Mouse (Mus musculus) kidney, adult 2 months (tissue): Measurements from ENCODE around the gene Proca1. TPM values are rescaled to one million over a fixed set of nuclear protein-coding genes. Genes with fewer than 3 reads are reported as not detected.

ENCODE experiments used
- DNase-seq: peaks from one replicate; pipeline ENCODE4 v3.0.0; 2021
- H3K27ac ChIP-seq: fragments of 200-500 bp; 2 replicates; pipeline ENCODE4 v1.5.1; 2012; ENCODE audit warnings: low read depth, low read length, control low read depth, inconsistent platforms; ENCODE audit not compliant: insufficient read depth
- H3K27me3 ChIP-seq: fragments of 200-500 bp; replicated peaks from 2 replicates; pipeline ENCODE4 v1.6.1; 2012; ENCODE audit warnings: mild to moderate bottlenecking, moderate library complexity, low read length, inconsistent platforms; ENCODE audit not compliant: control insufficient read depth, insufficient read depth
- H3K36me3 ChIP-seq: fragments of 200-500 bp; 2 replicates; pipeline ENCODE4 v1.6.1; 2012; ENCODE audit warnings: mild to moderate bottlenecking, moderate library complexity, low read length, inconsistent platforms; ENCODE audit not compliant: control insufficient read depth, insufficient read depth
- H3K4me1 ChIP-seq: fragments of 200-500 bp; 2 replicates; pipeline ENCODE4 v1.6.1; 2011; ENCODE audit warnings: low read length; ENCODE audit not compliant: control insufficient read depth, insufficient read depth
- H3K4me3 ChIP-seq: fragments of 200-500 bp; 2 replicates; pipeline ENCODE4 v1.5.1; 2011; ENCODE audit warnings: mild to moderate bottlenecking, low read depth, low read length, control low read depth; ENCODE audit not compliant: insufficient read depth
- CTCF ChIP-seq: fragments of 200-500 bp; conservative IDR thresholded peaks from 2 replicates; pipeline ENCODE4 v1.5.1; 2011; ENCODE audit warnings: low read depth, mild to moderate bottlenecking, control low read depth, low read length, moderate library complexity, mixed read lengths; ENCODE audit not compliant: insufficient read depth, insufficient read length
- POLR2A ChIP-seq: fragments of 200-500 bp; IDR thresholded peaks from one replicate; pipeline ENCODE4 v1.6.1; 2011; ENCODE audit warnings: low read depth, low read length, control low read depth
- WGBS: fragments of 180-500 bp; shearing (Covaris S2); methylation state at CpG from one replicate; pipeline ENCODE4 v1.1.7; 2018; 5-methylcytosine and 5-hydroxymethylcytosine counted together
- polyA plus RNA-seq: library from polyadenylated mRNA; depleted of rRNA; stranded (reverse); fragments of >200 nt; gene quantifications from 2 replicates; pipeline ENCODE4 v1.2.3, GENCODE M21; 2012

Proca1 gene
- polyA plus RNA-seq, 1 experiment = 1.8 TPM

DNA sequence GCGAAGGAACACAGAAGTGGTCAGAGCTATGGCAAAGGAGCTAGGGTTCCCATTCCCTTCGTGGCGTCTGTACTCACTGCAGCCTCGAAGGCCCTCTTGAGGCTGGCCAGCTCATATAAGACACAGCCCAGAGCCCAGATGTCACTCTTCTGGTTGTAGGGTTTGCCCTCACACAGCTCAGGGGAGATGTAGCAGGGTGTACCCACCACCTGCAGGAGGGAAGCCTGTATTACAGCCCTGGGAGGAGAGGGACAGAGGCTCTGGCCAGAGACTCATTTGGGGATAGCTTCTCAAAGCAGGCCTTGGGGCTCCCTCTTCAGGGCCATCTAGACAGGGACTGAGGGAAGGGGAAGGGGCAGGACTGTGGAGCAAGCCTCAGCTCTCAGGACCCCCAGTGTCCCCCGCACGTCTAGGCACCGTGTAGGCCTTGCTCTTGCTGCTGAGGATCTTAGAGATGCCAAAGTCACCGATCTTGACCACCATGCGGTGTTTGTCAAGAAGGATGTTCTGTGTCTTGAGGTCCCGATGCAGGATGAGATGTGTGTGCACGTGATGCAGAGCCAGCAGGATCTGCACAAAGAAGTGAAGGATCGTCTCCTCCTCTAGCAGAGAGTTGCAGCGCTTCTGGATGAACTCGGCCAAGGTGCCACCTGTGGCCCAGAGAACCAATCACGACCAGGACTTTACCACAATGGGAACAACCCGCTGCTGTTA is 21.0 kb upstream of the Proca1 start:
- H3K4me3 ChIP-seq = no peak overlapping the region
- no peak for TF ChIP-seq POLR2A
- no peak; the same call in 1 of the 2 replicates for TF ChIP-seq CTCF
- H3K27ac ChIP-seq = no peak overlapping the region
- no peaks in the 10 kb centered on the region for H3K27me3 ChIP-seq
- no peak for DNase-seq
- H3K4me1 ChIP-seq = peaks cover 4% of the 10 kb centered on the region; the same call in 1 of the 2 replicates
- H3K36me3 ChIP-seq = no peaks in the 10 kb centered on the region
- WGBS = 86% methylated on average over 16 of the region's 16 CpGs

DNA sequence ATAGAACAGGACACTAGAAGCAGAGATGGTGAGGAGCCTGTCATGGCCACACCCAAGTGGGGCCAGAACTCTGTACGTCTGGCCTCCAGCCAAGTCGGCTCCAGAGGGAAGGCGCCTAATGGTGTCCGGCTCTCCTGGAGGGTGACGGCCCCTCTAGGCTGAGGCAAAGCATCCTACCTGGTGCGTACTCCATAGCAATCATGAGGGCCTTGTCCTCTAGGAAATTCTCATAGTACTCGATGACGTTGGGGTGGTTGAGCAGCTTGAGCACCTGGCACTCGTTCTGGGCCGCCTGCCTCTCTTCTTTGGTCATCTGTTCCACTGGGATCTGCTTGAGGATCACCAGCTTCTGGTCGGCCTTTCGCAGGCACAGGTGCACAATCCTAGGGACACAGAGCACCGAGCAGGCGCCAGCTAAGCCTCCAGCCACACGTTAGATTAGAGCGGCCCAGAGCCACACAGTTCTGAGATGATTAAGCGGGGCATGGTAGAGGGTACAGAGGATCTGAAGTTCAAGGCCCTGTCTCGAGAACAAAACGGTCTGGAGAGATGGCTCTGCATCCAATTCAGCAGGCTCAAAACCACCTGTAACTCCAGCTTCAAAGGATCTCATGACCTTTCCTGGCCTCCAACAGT is 20.3 kb upstream of the Proca1 start:
- 81% methylated on average over 19 of the region's 19 CpGs for WGBS
- Histone ChIP-seq H3K4me3 (no peak overlapping the region), H3K4me1 (peaks cover 4% of the 10 kb centered on the region; the same call in 1 of the 2 replicates), H3K27ac (no peak overlapping the region), H3K27me3 (no peaks in the 10 kb centered on the region), H3K36me3 (no peaks in the 10 kb centered on the region)
- TF ChIP-seq CTCF = no peak
- no peak for TF ChIP-seq POLR2A
- DNase-seq = no peak

DNA sequence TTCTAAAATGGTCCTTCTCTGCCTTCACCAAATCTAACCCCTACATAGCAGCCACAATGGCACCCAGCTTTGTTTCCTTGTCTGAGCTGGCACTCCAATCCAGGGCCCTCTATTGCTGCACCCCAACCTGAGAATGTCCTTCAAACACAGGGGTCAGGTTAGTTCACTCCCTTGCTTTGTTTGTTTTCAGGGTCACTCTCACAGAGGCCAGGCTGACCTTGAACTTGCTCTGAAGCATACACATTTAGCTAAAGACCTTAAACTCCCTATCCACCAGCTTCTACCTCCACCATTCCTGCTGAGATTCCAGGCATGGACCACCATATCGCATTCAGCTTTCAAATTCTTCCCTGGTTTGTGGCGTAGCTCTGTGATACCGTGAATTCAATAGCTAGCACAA is 18.7 kb upstream of the Proca1 start:
- no peak for TF ChIP-seq POLR2A
- no peak for TF ChIP-seq CTCF
- no peaks in the 10 kb centered on the region for H3K27me3 ChIP-seq
- H3K27ac ChIP-seq = peak overlapping the region; percentile 78
- DNase-seq = no peak
- peaks cover 8% of the 10 kb centered on the region; the same call in 1 of the 2 replicates for H3K4me1 ChIP-seq
- no peaks in the 10 kb centered on the region for H3K36me3 ChIP-seq
- H3K4me3 ChIP-seq = no peak overlapping the region
- 74% methylated on average over 3 of the region's 3 CpGs for WGBS

DNA sequence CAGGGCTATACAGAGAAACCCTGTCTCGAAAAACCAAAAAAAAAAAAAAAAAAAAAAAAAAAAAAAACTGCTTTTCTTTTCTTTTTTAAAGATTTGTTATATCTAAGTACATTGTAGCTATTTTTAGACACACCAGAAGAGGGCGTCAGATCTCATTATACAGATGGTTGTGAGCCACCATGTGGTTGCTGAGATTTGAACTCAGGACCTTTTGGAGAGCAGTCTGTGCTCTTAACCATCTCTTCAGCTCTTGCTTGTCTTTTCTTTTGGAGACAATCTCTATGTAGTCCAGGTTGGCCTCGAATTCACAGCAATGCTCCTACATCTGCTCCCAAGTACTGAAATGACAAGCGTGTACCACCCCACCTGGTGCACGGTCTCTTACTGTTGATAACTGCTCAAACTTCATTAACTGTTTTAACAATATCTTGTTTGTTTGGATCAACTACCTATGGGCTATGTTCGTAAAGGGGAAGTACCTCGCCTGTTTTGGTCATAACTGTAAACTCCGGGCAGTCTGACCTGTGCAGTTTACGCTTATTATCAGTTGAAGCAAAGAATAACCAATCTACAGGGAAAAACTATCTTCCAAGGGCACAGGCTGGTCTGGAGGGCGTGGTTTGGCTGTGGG is 17.3 kb upstream of the Proca1 start:
- no peak for DNase-seq
- peaks cover 13% of the 10 kb centered on the region; the same call in 1 of the 2 replicates for H3K4me1 ChIP-seq
- 0 out of 2 replicates have a peak, but pooled peaks cover 4% of the 10 kb centered on the region for H3K36me3 ChIP-seq
- H3K27ac ChIP-seq = peak overlapping the region; percentile 86
- WGBS = 7% methylated on average over 10 of the region's 10 CpGs
- peak overlapping the region; percentile 83 for H3K4me3 ChIP-seq
- H3K27me3 ChIP-seq = no peaks in the 10 kb centered on the region
- TF ChIP-seq CTCF (no peak), POLR2A (peak; percentile 7)

DNA sequence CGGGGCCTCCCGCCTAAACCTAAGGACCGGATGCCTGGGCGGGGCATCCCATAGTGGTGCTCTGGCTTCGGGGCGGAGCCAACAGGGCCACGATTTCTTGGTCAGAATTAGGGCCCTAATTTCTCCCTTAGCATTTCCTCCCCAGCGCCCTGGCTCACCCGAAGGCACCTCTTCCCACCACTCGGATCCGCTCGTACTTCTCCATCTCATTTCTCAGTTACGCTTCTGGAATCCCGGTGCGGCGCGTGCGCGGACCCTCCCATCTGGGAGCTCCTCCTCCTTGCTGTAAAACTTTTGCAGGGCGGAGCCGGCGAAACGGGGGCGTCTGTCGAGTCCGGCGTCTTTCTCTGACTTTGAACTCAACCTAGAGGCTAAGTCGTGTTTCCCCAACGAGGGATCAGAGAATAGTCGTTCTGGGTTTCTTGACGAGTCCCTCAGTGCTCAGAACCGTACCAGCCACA is 16.8 kb upstream of the Proca1 start, which contains the start of the genes Nek8 and Tlcd1:
Gene Nek8 (minus strand): TSS at position 274 of the 461 bp plus-strand sequence.
Gene Tlcd1 (plus strand): TSS at position 310 of the 461 bp plus-strand sequence.
- peak; percentile 98 for DNase-seq
- TF ChIP-seq POLR2A = peak; percentile 3
- no peak for TF ChIP-seq CTCF
- Histone ChIP-seq H3K36me3 (0 out of 2 replicates have a peak, but pooled peaks cover 4% of the 10 kb centered on the region), H3K27me3 (no peaks in the 10 kb centered on the region), H3K27ac (peak within 1 kb of the TSS; percentile 93), H3K4me1 (peaks cover 13% of the 10 kb centered on the region; the same call in 1 of the 2 replicates), H3K4me3 (peak within 1 kb of the TSS; percentile 83)
- WGBS = under 1% methylated on average over 32 of the region's 32 CpGs

DNA sequence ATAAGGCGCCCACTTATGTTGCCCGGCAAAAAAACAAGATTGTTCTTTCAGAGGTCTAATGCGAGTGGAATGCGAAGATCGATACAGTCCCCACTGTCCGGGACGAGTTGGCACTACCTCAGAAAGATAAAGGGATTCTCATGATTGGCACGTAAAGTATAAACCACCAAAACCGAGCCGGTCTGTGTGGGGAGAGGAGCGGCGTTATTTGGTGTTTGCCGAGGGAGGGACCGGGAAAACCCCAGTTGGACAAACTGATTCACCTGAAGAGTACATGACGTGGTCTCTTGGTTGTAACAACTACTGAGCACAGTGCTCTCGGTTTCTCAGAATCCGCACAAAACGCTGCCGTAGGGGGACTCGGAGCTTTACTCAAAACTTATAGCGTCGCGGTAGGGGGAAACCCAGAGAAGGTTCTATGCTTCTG is 16.3 kb upstream of the Proca1 start:
- under 1% methylated on average over 23 of the region's 23 CpGs for WGBS
- H3K27ac ChIP-seq = peak overlapping the region; percentile 93
- peak overlapping the region; percentile 83 for H3K4me3 ChIP-seq
- peaks cover 4% of the 10 kb centered on the region; the same call in 1 of the 2 replicates for H3K36me3 ChIP-seq
- DNase-seq = no peak
- TF ChIP-seq POLR2A (no peak), CTCF (no peak)
- peaks cover 13% of the 10 kb centered on the region; the same call in 1 of the 2 replicates for H3K4me1 ChIP-seq
- H3K27me3 ChIP-seq = no peaks in the 10 kb centered on the region
